Mouse (Mus musculus): ENCODE measurements around the gene Adgrl3. TPM values are rescaled to one million over a fixed set of nuclear protein-coding genes. Genes with fewer than 3 reads are reported as not detected.

Adgrl3 gene
- polyA plus RNA-seq, 1 experiment = 0.95 TPM

GRCm38 (mm10) chr5:81279246-81279645 is 259.3 kb downstream of the Adgrl3 start:
- WGBS = 54% methylated on average over 2 of the region's 2 CpGs
- no peak for TF ChIP-seq CTCF (conservative IDR thresholded peaks at IDR 0.05; ENCODE audit: insufficient read depth, insufficient read length, low read depth, low read length)
- no peak for TF ChIP-seq POLR2A (IDR thresholded peaks at IDR 0.05; ENCODE audit: low read depth, low read length)
- no peak for DNase-seq
- Histone ChIP-seq H3K27me3 (replicated peaks; ENCODE audit: control insufficient read depth, insufficient read depth, low read length) (no peaks in the 10 kb centered on the region), H3K36me3 (ENCODE audit: control insufficient read depth, insufficient read depth, low read length) (no peaks in the 10 kb centered on the region), H3K4me1 (ENCODE audit: control insufficient read depth, insufficient read depth, low read length) (no peaks in the 10 kb centered on the region), H3K27ac (ENCODE audit: insufficient read depth, low read depth, low read length) (no peak overlapping the region), H3K4me3 (ENCODE audit: insufficient read depth, low read depth, low read length) (no peak overlapping the region)

GRCm38 (mm10) chr5:81285643-81286042 is 265.7 kb downstream of the Adgrl3 start:
- no peak overlapping the region for H3K4me3 ChIP-seq (ENCODE audit: insufficient read depth, low read depth, low read length)
- TF ChIP-seq POLR2A (IDR thresholded peaks at IDR 0.05; ENCODE audit: low read depth, low read length) (no peak), CTCF (conservative IDR thresholded peaks at IDR 0.05; ENCODE audit: insufficient read depth, insufficient read length, low read depth, low read length) (no peak)
- no peak overlapping the region for H3K27ac ChIP-seq (ENCODE audit: insufficient read depth, low read depth, low read length)
- no peaks in the 10 kb centered on the region for H3K27me3 ChIP-seq (replicated peaks; ENCODE audit: control insufficient read depth, insufficient read depth, low read length)
- no peak for DNase-seq
- 19% methylated on average over 1 of the region's 1 CpGs for WGBS
- no peaks in the 10 kb centered on the region for H3K36me3 ChIP-seq (ENCODE audit: control insufficient read depth, insufficient read depth, low read length)
- no peaks in the 10 kb centered on the region for H3K4me1 ChIP-seq (ENCODE audit: control insufficient read depth, insufficient read depth, low read length)

GRCm38 (mm10) chr5:81301874-81302273 is 281.9 kb downstream of the Adgrl3 start:
- TF ChIP-seq POLR2A (IDR thresholded peaks at IDR 0.05; ENCODE audit: low read depth, low read length) (no peak), CTCF (conservative IDR thresholded peaks at IDR 0.05; ENCODE audit: insufficient read depth, insufficient read length, low read depth, low read length) (no peak)
- no peaks in the 10 kb centered on the region for H3K36me3 ChIP-seq (ENCODE audit: control insufficient read depth, insufficient read depth, low read length)
- H3K4me1 ChIP-seq (ENCODE audit: control insufficient read depth, insufficient read depth, low read length) = no peaks in the 10 kb centered on the region
- H3K27ac ChIP-seq (ENCODE audit: insufficient read depth, low read depth, low read length) = no peak overlapping the region
- DNase-seq = no peak
- H3K4me3 ChIP-seq (ENCODE audit: insufficient read depth, low read depth, low read length) = no peak overlapping the region
- H3K27me3 ChIP-seq (replicated peaks; ENCODE audit: control insufficient read depth, insufficient read depth, low read length) = no peaks in the 10 kb centered on the region

GRCm38 (mm10) chr5:81317406-81318112 is 297.6 kb downstream of the Adgrl3 start:
- TF ChIP-seq CTCF (conservative IDR thresholded peaks at IDR 0.05; ENCODE audit: insufficient read depth, insufficient read length, low read depth, low read length) = no peak
- no peak for TF ChIP-seq POLR2A (IDR thresholded peaks at IDR 0.05; ENCODE audit: low read depth, low read length)
- WGBS = 90% methylated on average over 3 of the region's 3 CpGs
- H3K36me3 ChIP-seq (ENCODE audit: control insufficient read depth, insufficient read depth, low read length) = no peaks in the 10 kb centered on the region
- DNase-seq = no peak
- H3K27me3 ChIP-seq (replicated peaks; ENCODE audit: control insufficient read depth, insufficient read depth, low read length) = no peaks in the 10 kb centered on the region
- H3K4me1 ChIP-seq (ENCODE audit: control insufficient read depth, insufficient read depth, low read length) = no peaks in the 10 kb centered on the region
- no peak overlapping the region for H3K4me3 ChIP-seq (ENCODE audit: insufficient read depth, low read depth, low read length)
- H3K27ac ChIP-seq (ENCODE audit: insufficient read depth, low read depth, low read length) = no peak overlapping the region

- WGBS = 69% methylated on average over 2 of the region's 2 CpGs
- TF ChIP-seq POLR2A (IDR thresholded peaks at IDR 0.05; ENCODE audit: low read depth, low read length) (no peak), CTCF (conservative IDR thresholded peaks at IDR 0.05; ENCODE audit: insufficient read depth, insufficient read length, low read depth, low read length) (no peak)
- no peak overlapping the region for H3K4me3 ChIP-seq (ENCODE audit: insufficient read depth, low read depth, low read length)
- H3K27me3 ChIP-seq (replicated peaks; ENCODE audit: control insufficient read depth, insufficient read depth, low read length) = no peaks in the 10 kb centered on the region
- no peaks in the 10 kb centered on the region for H3K36me3 ChIP-seq (ENCODE audit: control insufficient read depth, insufficient read depth, low read length)
- no peak for DNase-seq
- no peak overlapping the region for H3K27ac ChIP-seq (ENCODE audit: insufficient read depth, low read depth, low read length)
- H3K4me1 ChIP-seq (ENCODE audit: control insufficient read depth, insufficient read depth, low read length) = no peaks in the 10 kb centered on the region
Observed at GRCm38 (mm10) chr5:81321276-81321934, 301.5 kb downstream of the Adgrl3 start.

GRCm38 (mm10) chr5:81322064-81322463 is 302.1 kb downstream of the Adgrl3 start:
- WGBS = 90% methylated on average over 4 of the region's 4 CpGs
- DNase-seq = no peak
- TF ChIP-seq POLR2A (IDR thresholded peaks at IDR 0.05; ENCODE audit: low read depth, low read length) (no peak), CTCF (conservative IDR thresholded peaks at IDR 0.05; ENCODE audit: insufficient read depth, insufficient read length, low read depth, low read length) (no peak)
- H3K36me3 ChIP-seq (ENCODE audit: control insufficient read depth, insufficient read depth, low read length) = no peaks in the 10 kb centered on the region
- H3K4me3 ChIP-seq (ENCODE audit: insufficient read depth, low read depth, low read length) = no peak overlapping the region
- no peaks in the 10 kb centered on the region for H3K27me3 ChIP-seq (replicated peaks; ENCODE audit: control insufficient read depth, insufficient read depth, low read length)
- H3K4me1 ChIP-seq (ENCODE audit: control insufficient read depth, insufficient read depth, low read length) = no peaks in the 10 kb centered on the region
- H3K27ac ChIP-seq (ENCODE audit: insufficient read depth, low read depth, low read length) = no peak overlapping the region

- Histone ChIP-seq H3K4me3 (ENCODE audit: insufficient read depth, low read depth, low read length) (no peak overlapping the region), H3K27ac (ENCODE audit: insufficient read depth, low read depth, low read length) (no peak overlapping the region), H3K27me3 (replicated peaks; ENCODE audit: control insufficient read depth, insufficient read depth, low read length) (no peaks in the 10 kb centered on the region), H3K36me3 (ENCODE audit: control insufficient read depth, insufficient read depth, low read length) (no peaks in the 10 kb centered on the region), H3K4me1 (ENCODE audit: control insufficient read depth, insufficient read depth, low read length) (no peaks in the 10 kb centered on the region)
- no peak for DNase-seq
- no peak for TF ChIP-seq POLR2A (IDR thresholded peaks at IDR 0.05; ENCODE audit: low read depth, low read length)
- no peak for TF ChIP-seq CTCF (conservative IDR thresholded peaks at IDR 0.05; ENCODE audit: insufficient read depth, insufficient read length, low read depth, low read length)
- WGBS = 66% methylated on average over 4 of the region's 4 CpGs
Observed at GRCm38 (mm10) chr5:81326916-81327315, 307.0 kb downstream of the Adgrl3 start.
